In the genomic region with DNA sequence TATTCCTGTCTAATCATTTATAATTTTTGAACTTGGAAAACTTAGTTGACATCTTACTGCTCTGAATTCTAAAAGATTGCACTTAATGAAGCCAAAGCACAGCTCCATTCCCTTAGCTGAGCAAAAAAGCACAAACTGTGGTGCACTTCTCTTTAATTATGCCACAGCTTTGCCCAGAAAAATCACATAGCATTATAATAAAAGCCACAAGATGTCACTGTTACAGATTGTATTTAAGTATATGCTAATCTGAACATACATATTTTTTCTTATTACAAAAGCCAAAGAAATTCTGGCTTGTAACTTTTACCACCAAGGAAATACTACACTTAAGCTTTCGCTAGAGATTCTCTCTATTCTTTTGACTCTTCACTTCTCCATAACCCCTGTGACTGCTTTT, we compare ENCODE assay signal across 26 mouse cellular contexts.
DNase-seq lines count a peak whose midpoint lies in the region; ATAC-seq and TF ChIP-seq lines count a peak whose summit lies in the region.
"Had no signal": no experiment of that assay in that cellular context is flagged by ENCODE, and none has a peak within 500 bp of the region (broad histone marks: within the 10 kb centered on the region; RNA-seq: fewer than 3 reads in every experiment).

No protein-coding gene starts in this region.

- no peaks in the 10 kb centered on the region for H3K36me3 ChIP-seq in forebrain, postnatal 0 days (ENCODE audit: insufficient read depth)
- H3K36me3 ChIP-seq in forebrain, embryonic 13.5 days (ENCODE audit: poor library complexity, severe bottlenecking) = no peaks in the 10 kb centered on the region
- H3K36me3 ChIP-seq in kidney, postnatal 0 days (ENCODE audit: insufficient read depth, low read length) = no peaks in the 10 kb centered on the region
- H3K36me3 ChIP-seq in midbrain, postnatal 0 days (ENCODE audit: insufficient read depth, low read length) = no peaks in the 10 kb centered on the region
- no peaks in the 10 kb centered on the region for H3K36me3 ChIP-seq in midbrain, embryonic 15.5 days (replicated peaks)
- H3K36me3 ChIP-seq: embryonic facial prominence, embryonic 12.5 days; forebrain, embryonic 10.5 days; hindbrain, embryonic 15.5 days; liver, embryonic 12.5 days; neural tube, embryonic 13.5 days had no signal

- no peak overlapping the region for H3K9ac ChIP-seq in forebrain, postnatal 0 days
- H3K9ac ChIP-seq in forebrain, embryonic 13.5 days = no peak overlapping the region
- no peak overlapping the region for H3K9ac ChIP-seq in kidney, postnatal 0 days (ENCODE audit: low read depth, low read length)
- no peak overlapping the region for H3K9ac ChIP-seq in midbrain, postnatal 0 days (replicated peaks; ENCODE audit: low read length, poor library complexity, severe bottlenecking)
- H3K9ac ChIP-seq in midbrain, embryonic 15.5 days = no peak overlapping the region
- H3K9ac ChIP-seq: embryonic facial prominence, embryonic 12.5 days; hindbrain, embryonic 15.5 days; liver, embryonic 12.5 days; liver, postnatal 0 days; neural tube, embryonic 13.5 days had no signal

- no peaks in the 10 kb centered on the region for H3K27me3 ChIP-seq in forebrain, postnatal 0 days (ENCODE audit: insufficient read depth, low read length)
- no peaks in the 10 kb centered on the region for H3K27me3 ChIP-seq in forebrain, embryonic 13.5 days
- H3K27me3 ChIP-seq in kidney, postnatal 0 days (ENCODE audit: insufficient read depth, low read length) = no peaks in the 10 kb centered on the region
- no peaks in the 10 kb centered on the region for H3K27me3 ChIP-seq in midbrain, postnatal 0 days (ENCODE audit: insufficient read depth, low read length)
- no peaks in the 10 kb centered on the region for H3K27me3 ChIP-seq in midbrain, embryonic 15.5 days (replicated peaks)
- H3K27me3 ChIP-seq: embryonic facial prominence, embryonic 12.5 days; hindbrain, embryonic 15.5 days; liver, embryonic 12.5 days; neural tube, embryonic 13.5 days had no signal

- 70% methylated on average over 1 of the region's 1 CpGs for WGBS in forebrain, postnatal 0 days
- WGBS in forebrain, embryonic 13.5 days = 98% methylated on average over 1 of the region's 1 CpGs
- WGBS in kidney, postnatal 0 days = 85% methylated on average over 1 of the region's 1 CpGs
- 70% methylated on average over 1 of the region's 1 CpGs for WGBS in midbrain, postnatal 0 days
- WGBS in midbrain, embryonic 15.5 days = 92% methylated on average over 1 of the region's 1 CpGs

- no peaks in the 10 kb centered on the region for H3K9me3 ChIP-seq in forebrain, postnatal 0 days (ENCODE audit: low read length)
- no peaks in the 10 kb centered on the region for H3K9me3 ChIP-seq in forebrain, embryonic 13.5 days (replicated peaks)
- H3K9me3 ChIP-seq in kidney, postnatal 0 days (replicated peaks; ENCODE audit: low read length) = no peaks in the 10 kb centered on the region
- H3K9me3 ChIP-seq in midbrain, postnatal 0 days (ENCODE audit: low read length) = no peaks in the 10 kb centered on the region
- H3K9me3 ChIP-seq in midbrain, embryonic 15.5 days = no peaks in the 10 kb centered on the region
- H3K9me3 ChIP-seq: embryonic facial prominence, embryonic 12.5 days; forebrain, embryonic 10.5 days; hindbrain, embryonic 15.5 days; liver, embryonic 12.5 days; neural tube, embryonic 13.5 days had no signal

- TF ChIP-seq CTCF in forebrain, postnatal 0 days (IDR thresholded peaks at IDR 0.05; ENCODE audit: low read depth) = peak; percentile 39
- peak; percentile 33; the same call in 1 of the 2 replicates for TF ChIP-seq CTCF in kidney, postnatal 0 days (IDR thresholded peaks at IDR 0.05; ENCODE audit: low read depth)
- TF ChIP-seq CTCF in midbrain, postnatal 0 days (IDR thresholded peaks at IDR 0.05) = peak; percentile 59

- H3K27ac ChIP-seq in forebrain, postnatal 0 days (ENCODE audit: low read depth, low read length) = no peak overlapping the region
- H3K27ac ChIP-seq in forebrain, embryonic 13.5 days = no peak overlapping the region
- H3K27ac ChIP-seq in kidney, postnatal 0 days = no peak overlapping the region
- no peak overlapping the region for H3K27ac ChIP-seq in midbrain, postnatal 0 days (ENCODE audit: low read depth, low read length)
- no peak overlapping the region for H3K27ac ChIP-seq in midbrain, embryonic 15.5 days
- H3K27ac ChIP-seq: embryonic facial prominence, embryonic 12.5 days; forebrain, embryonic 10.5 days; gastrocnemius, adult 2 months; hindbrain, embryonic 15.5 days; liver, embryonic 12.5 days; macrophage; neural tube, embryonic 13.5 days had no signal

- peak; percentile 65; the same call in 1 of the 2 replicates for ATAC-seq in forebrain, postnatal 0 days
- no peak for ATAC-seq in forebrain, embryonic 13.5 days
- no peak for ATAC-seq in kidney, postnatal 0 days (replicated peaks; ENCODE audit: low FRiP score, low read depth)
- no peak for ATAC-seq in midbrain, postnatal 0 days (ENCODE audit: low FRiP score)
- ATAC-seq in midbrain, embryonic 15.5 days (replicated peaks) = no peak
- no peak for ATAC-seq in CD4-positive, CD25-positive, alpha-beta regulatory T cell, adult 4 months
- ATAC-seq: liver, embryonic 12.5 days; liver, postnatal 0 days; lung, postnatal 0 days had no signal

- no peak overlapping the region for H3K4me2 ChIP-seq in forebrain, postnatal 0 days (ENCODE audit: low read depth)
- H3K4me2 ChIP-seq in forebrain, embryonic 13.5 days = no peak overlapping the region
- H3K4me2 ChIP-seq in kidney, postnatal 0 days (ENCODE audit: low read length) = no peak overlapping the region
- H3K4me2 ChIP-seq in midbrain, postnatal 0 days (ENCODE audit: low read depth, low read length, poor library complexity, severe bottlenecking) = no peak overlapping the region
- H3K4me2 ChIP-seq in midbrain, embryonic 15.5 days = no peak overlapping the region
- H3K4me2 ChIP-seq: embryonic facial prominence, embryonic 12.5 days; heart, embryonic 11.5 days; hindbrain, embryonic 15.5 days; liver, embryonic 12.5 days; neural tube, embryonic 13.5 days had no signal

- no peaks in the 10 kb centered on the region for H3K4me1 ChIP-seq in forebrain, postnatal 0 days (ENCODE audit: insufficient read depth)
- no peaks in the 10 kb centered on the region for H3K4me1 ChIP-seq in forebrain, embryonic 13.5 days
- no peaks in the 10 kb centered on the region for H3K4me1 ChIP-seq in kidney, postnatal 0 days (replicated peaks; ENCODE audit: insufficient read depth, low read length)
- no peaks in the 10 kb centered on the region for H3K4me1 ChIP-seq in midbrain, postnatal 0 days (ENCODE audit: insufficient read depth, low read length)
- H3K4me1 ChIP-seq in midbrain, embryonic 15.5 days = no peaks in the 10 kb centered on the region
- H3K4me1 ChIP-seq: embryonic facial prominence, embryonic 12.5 days; forebrain, embryonic 10.5 days; hindbrain, embryonic 15.5 days; liver, embryonic 12.5 days; neural tube, embryonic 13.5 days had no signal

- no peak overlapping the region for H3K4me3 ChIP-seq in forebrain, postnatal 0 days (ENCODE audit: low read depth, low read length)
- no peak overlapping the region for H3K4me3 ChIP-seq in forebrain, embryonic 13.5 days
- H3K4me3 ChIP-seq in kidney, postnatal 0 days (replicated peaks; ENCODE audit: low read depth, low read length) = no peak overlapping the region
- no peak overlapping the region for H3K4me3 ChIP-seq in midbrain, postnatal 0 days (ENCODE audit: low read depth, low read length)
- H3K4me3 ChIP-seq in midbrain, embryonic 15.5 days = no peak overlapping the region
- H3K4me3 ChIP-seq: embryonic facial prominence, embryonic 12.5 days; forebrain, embryonic 10.5 days; gastrocnemius, adult 2 months; hindbrain, embryonic 15.5 days; liver, embryonic 12.5 days; neural tube, embryonic 13.5 days had no signal

- DNase-seq in forebrain, postnatal 0 days = peak; percentile 43
- DNase-seq in kidney, postnatal 0 days (ENCODE audit: low spot score) = peak; percentile 5
- DNase-seq in kidney, adult 11 months = no peak
- peak; percentile 35 for DNase-seq in midbrain, postnatal 0 days (ENCODE audit: low spot score)
- DNase-seq: adrenal gland, postnatal 25 days; cerebellum, adult 8-10 months; cerebellum, postnatal 25 days; gastrocnemius, adult 2 months; gastrocnemius, postnatal 36 days; heart, adult 18-20 months; heart, postnatal 36 days; kidney, postnatal 14 days; left cerebral cortex, postnatal 4 days; liver, postnatal 0 days; thymus, postnatal 4 days had no signal
